Mouse (Mus musculus) C2C12 (cell line): ENCODE measurements at regions not wholly inside any gene's neighbourhood (a gene's known extent, or its start where the extent isn't known, plus 50 kb on each side); places are given as distances from the start of the nearest gene placed in this dataset.

Experiments
- H3K27me3 ChIP-seq: one replicate; pipeline ENCODE4 v1.6.1; 2011; ENCODE audit not compliant: control insufficient read depth, insufficient read depth, insufficient read length
- H3K36me3 ChIP-seq: one replicate; pipeline ENCODE4 v1.6.1; 2011; ENCODE audit not compliant: control insufficient read depth, insufficient read depth
- H3K4me3 ChIP-seq: one replicate; pipeline ENCODE4 v1.5.1; 2011; ENCODE audit warnings: mild to moderate bottlenecking, control low read depth; ENCODE audit not compliant: poor library complexity, insufficient read depth, severe bottlenecking
- H3K79me2 ChIP-seq: one replicate; pipeline ENCODE4 v1.6.1; 2011; ENCODE audit not compliant: control insufficient read depth, insufficient read depth
- H3K79me3 ChIP-seq: one replicate; pipeline ENCODE4 v1.6.1; 2011; ENCODE audit warnings: low read depth, control low read depth
- H3ac ChIP-seq: one replicate; pipeline ENCODE3; 2011; ENCODE audit warnings: low read depth; ENCODE audit not compliant: control insufficient read depth, insufficient read length
- CEBPB ChIP-seq: IDR thresholded peaks from one replicate; pipeline ENCODE4 v1.6.1; 2011; ENCODE audit warnings: low read depth, mild to moderate bottlenecking, control low read depth, moderate library complexity
- CTCF ChIP-seq: IDR thresholded peaks from one replicate; pipeline ENCODE4 v1.5.1; 2011; ENCODE audit not compliant: control insufficient read depth, insufficient read depth, insufficient read length
- FOSL1 ChIP-seq: IDR thresholded peaks from one replicate; pipeline ENCODE4 v1.8.0; 2011; ENCODE audit warnings: mild to moderate bottlenecking, low read length; ENCODE audit not compliant: poor library complexity, insufficient read depth, severe bottlenecking
- MAX ChIP-seq: IDR thresholded peaks from one replicate; pipeline ENCODE4 v1.6.1; 2011; ENCODE audit warnings: mild to moderate bottlenecking, control low read depth
- MYOD1 ChIP-seq: IDR thresholded peaks from one replicate; pipeline ENCODE4 v1.6.1; 2011; ENCODE audit warnings: low read depth; ENCODE audit not compliant: control insufficient read depth, insufficient read length
- MYOG ChIP-seq: IDR thresholded peaks from one replicate; pipeline ENCODE4 v1.6.1; 2011; ENCODE audit not compliant: control insufficient read depth, insufficient read length; ENCODE audit errors: extremely low read depth
- USF1 ChIP-seq: IDR thresholded peaks from one replicate; pipeline ENCODE4 v1.6.1; 2011; ENCODE audit warnings: low read depth, mild to moderate bottlenecking, control low read depth, moderate library complexity

DNA sequence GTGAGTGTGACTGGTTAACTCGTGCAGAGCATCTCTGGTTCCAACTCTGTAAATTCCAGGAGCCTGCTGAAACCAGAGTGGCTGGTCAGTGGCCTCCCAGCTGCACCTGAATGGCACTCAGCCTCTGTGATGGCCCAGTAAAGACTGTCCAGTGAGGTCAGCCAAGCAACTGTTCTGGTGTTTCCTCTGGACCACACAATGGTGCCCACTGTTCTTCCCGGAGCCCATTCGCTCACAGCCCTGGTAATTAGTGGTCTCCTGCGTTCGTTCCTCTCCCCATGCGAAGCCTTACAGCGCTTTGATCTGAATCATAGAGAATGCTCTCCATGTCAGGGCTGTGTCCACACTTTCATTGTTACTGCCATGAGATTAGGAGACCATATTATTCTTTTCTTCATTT, 75.5 kb downstream of the Enkur start:
- TF ChIP-seq MAX: no peak
- no peak for TF ChIP-seq MYOG
- TF ChIP-seq MYOD1: no peak
- TF ChIP-seq USF1: no peak
- no peak for TF ChIP-seq CEBPB
- TF ChIP-seq FOSL1: no peak
- no peak overlapping the region for H3K4me3 ChIP-seq
- H3K79me2 ChIP-seq: no peaks in the 10 kb centered on the region
- H3K79me3 ChIP-seq: no peaks in the 10 kb centered on the region
- H3ac ChIP-seq: no peak overlapping the region
- no peaks in the 10 kb centered on the region for H3K27me3 ChIP-seq
- H3K36me3 ChIP-seq: no peaks in the 10 kb centered on the region

DNA sequence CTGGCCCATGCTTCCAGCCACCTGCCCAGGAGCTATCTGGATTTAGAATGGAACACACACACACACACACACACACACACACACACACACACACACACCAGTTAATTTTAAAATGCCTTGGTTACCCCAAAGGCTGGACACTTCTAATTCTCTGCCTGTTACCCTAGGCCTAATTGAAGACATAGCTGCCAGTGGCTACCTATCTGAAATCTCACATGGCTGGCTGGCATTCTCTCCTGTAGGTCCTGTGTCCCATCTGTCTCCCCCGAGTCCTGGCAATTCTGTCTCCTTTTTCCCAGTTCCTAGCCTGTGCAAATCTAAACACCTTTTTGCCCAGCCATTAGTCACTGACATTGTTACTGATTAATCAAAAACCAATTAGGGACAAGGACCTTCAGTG, 78.6 kb downstream of the Enkur start:
- H3K4me3 ChIP-seq: no peak overlapping the region
- TF ChIP-seq FOSL1: no peak
- no peak for TF ChIP-seq MYOD1
- TF ChIP-seq MAX: no peak
- no peak for TF ChIP-seq USF1
- TF ChIP-seq MYOG: no peak
- no peak for TF ChIP-seq CEBPB
- no peak for TF ChIP-seq CTCF
- H3K27me3 ChIP-seq: no peaks in the 10 kb centered on the region
- H3K36me3 ChIP-seq: no peaks in the 10 kb centered on the region
- no peak overlapping the region for H3ac ChIP-seq
- no peaks in the 10 kb centered on the region for H3K79me2 ChIP-seq
- no peaks in the 10 kb centered on the region for H3K79me3 ChIP-seq

- no peaks in the 10 kb centered on the region for H3K27me3 ChIP-seq
- no peak overlapping the region for H3ac ChIP-seq
- TF ChIP-seq CTCF (no peak), FOSL1 (no peak), MYOG (no peak), MAX (no peak)
- H3K4me3 ChIP-seq: no peak overlapping the region
- H3K79me3 ChIP-seq: no peaks in the 10 kb centered on the region
- no peaks in the 10 kb centered on the region for H3K79me2 ChIP-seq
- no peaks in the 10 kb centered on the region for H3K36me3 ChIP-seq
Measured at GRCm38 (mm10) chr2:21122421-21122820, 82.7 kb downstream of the Enkur start.

- H3K27me3 ChIP-seq: no peaks in the 10 kb centered on the region
- no peaks in the 10 kb centered on the region for H3K36me3 ChIP-seq
- TF ChIP-seq USF1: no peak
- TF ChIP-seq MYOG: no peak
- no peak for TF ChIP-seq CEBPB
- TF ChIP-seq MYOD1: no peak
- no peak for TF ChIP-seq FOSL1
- no peak for TF ChIP-seq MAX
- no peak for TF ChIP-seq CTCF
- no peak overlapping the region for H3K4me3 ChIP-seq
- H3K79me3 ChIP-seq: no peaks in the 10 kb centered on the region
- no peaks in the 10 kb centered on the region for H3K79me2 ChIP-seq
- no peak overlapping the region for H3ac ChIP-seq
Measured at GRCm38 (mm10) chr2:21121663-21122062, 83.5 kb downstream of the Enkur start.

GRCm38 (mm10) chr2:21116817-21117216, 88.3 kb downstream of the Enkur start:
- H3ac ChIP-seq: no peak overlapping the region
- H3K36me3 ChIP-seq: no peaks in the 10 kb centered on the region
- no peak for TF ChIP-seq FOSL1
- no peak for TF ChIP-seq CTCF
- no peak for TF ChIP-seq MYOG
- TF ChIP-seq USF1: no peak
- TF ChIP-seq CEBPB: no peak
- TF ChIP-seq MAX: no peak
- TF ChIP-seq MYOD1: no peak
- H3K4me3 ChIP-seq: no peak overlapping the region
- H3K79me3 ChIP-seq: no peaks in the 10 kb centered on the region
- no peaks in the 10 kb centered on the region for H3K79me2 ChIP-seq
- no peaks in the 10 kb centered on the region for H3K27me3 ChIP-seq

DNA sequence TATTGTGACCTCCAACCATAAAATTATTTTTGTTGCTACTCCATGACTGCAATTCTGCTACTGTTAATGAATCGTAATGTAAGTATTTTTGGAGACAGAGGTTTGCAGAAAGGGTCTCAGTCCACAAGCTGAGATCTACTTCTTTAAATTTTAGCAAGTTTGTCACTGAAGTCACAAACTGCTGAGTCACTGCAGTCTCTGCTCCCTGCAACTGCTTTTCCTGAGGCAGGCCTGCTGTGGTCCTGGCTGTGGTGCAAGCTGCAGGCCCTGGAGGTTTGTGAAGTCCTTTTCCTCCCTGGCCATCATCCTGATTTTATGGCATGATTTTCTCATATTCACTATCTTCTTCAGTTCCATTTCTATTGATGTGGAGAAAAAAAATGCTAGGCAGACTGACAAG, 93.6 kb downstream of the Enkur start:
- Histone ChIP-seq H3K79me3 (no peaks in the 10 kb centered on the region), H3K79me2 (no peaks in the 10 kb centered on the region), H3K4me3 (no peak overlapping the region), H3K27me3 (no peaks in the 10 kb centered on the region), H3ac (no peak overlapping the region), H3K36me3 (no peaks in the 10 kb centered on the region)
- TF ChIP-seq MAX: no peak
- no peak for TF ChIP-seq FOSL1
- no peak for TF ChIP-seq MYOG
- TF ChIP-seq CTCF: no peak
- no peak for TF ChIP-seq CEBPB
- no peak for TF ChIP-seq MYOD1
- TF ChIP-seq USF1: no peak
